ENCODE assay signal across 26 mouse cellular contexts in the genomic region with DNA sequence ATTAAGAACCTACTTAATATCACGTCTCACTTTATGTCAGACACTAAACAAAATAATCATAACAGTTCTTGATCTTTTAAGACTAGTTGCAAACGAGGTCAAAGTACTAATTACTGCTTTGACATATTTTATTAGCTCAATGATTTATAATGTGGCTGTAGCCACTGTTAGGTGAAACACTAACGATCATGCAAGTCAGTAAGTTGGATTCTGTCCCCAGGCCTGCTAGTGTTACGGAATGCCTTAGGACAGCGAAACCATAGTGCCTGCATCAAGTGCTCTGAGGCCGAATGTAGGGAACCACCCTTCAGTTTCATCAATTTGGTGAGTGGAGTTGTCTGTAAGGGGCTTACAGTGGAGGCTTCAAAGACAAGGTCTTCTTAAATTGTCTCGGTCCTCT.
DNase-seq lines count a peak whose midpoint lies in the region; ATAC-seq lines count a peak whose summit lies in the region.
"Had no signal": no experiment of that assay in that cellular context is flagged by ENCODE, and none has a peak within 500 bp of the region (broad histone marks: within the 10 kb centered on the region; RNA-seq: fewer than 3 reads in every experiment).

No protein-coding gene starts in this region.

- H3K36me3 ChIP-seq in kidney, embryonic 16.5 days (ENCODE audit: insufficient read depth, low read length), result no peaks in the 10 kb centered on the region
- no peaks in the 10 kb centered on the region for H3K36me3 ChIP-seq in neural tube, embryonic 15.5 days
- H3K36me3 ChIP-seq in intestine, embryonic 16.5 days (ENCODE audit: control insufficient read depth, insufficient read depth, low read length), result no peaks in the 10 kb centered on the region
- H3K36me3 ChIP-seq: embryonic facial prominence, embryonic 10.5 days; embryonic facial prominence, embryonic 13.5 days; forebrain, embryonic 12.5 days; forebrain, embryonic 15.5 days; G1E; hindbrain, embryonic 12.5 days; hindbrain, embryonic 15.5 days had no signal

- no peaks in the 10 kb centered on the region for H3K27me3 ChIP-seq in kidney, embryonic 16.5 days (ENCODE audit: insufficient read depth, low read length)
- H3K27me3 ChIP-seq in neural tube, embryonic 15.5 days (replicated peaks), result no peaks in the 10 kb centered on the region
- H3K27me3 ChIP-seq in intestine, embryonic 16.5 days (replicated peaks; ENCODE audit: control insufficient read depth, insufficient read depth, low read length), result no peaks in the 10 kb centered on the region
- H3K27me3 ChIP-seq: embryonic facial prominence, embryonic 13.5 days; forebrain, embryonic 15.5 days; hindbrain, embryonic 12.5 days; hindbrain, embryonic 15.5 days; Patski had no signal

- no peak overlapping the region for H3K27ac ChIP-seq in kidney, embryonic 16.5 days (ENCODE audit: low read length)
- no peak overlapping the region for H3K27ac ChIP-seq in neural tube, embryonic 15.5 days (replicated peaks)
- no peak overlapping the region for H3K27ac ChIP-seq in intestine, embryonic 16.5 days (ENCODE audit: low read length)
- H3K27ac ChIP-seq: embryonic facial prominence, embryonic 10.5 days; embryonic facial prominence, embryonic 13.5 days; forebrain, embryonic 12.5 days; forebrain, embryonic 15.5 days; hindbrain, embryonic 12.5 days; hindbrain, embryonic 15.5 days had no signal

- 0 out of 2 replicates have a peak, but pooled peaks cover 4% of the 10 kb centered on the region for H3K4me1 ChIP-seq in kidney, embryonic 16.5 days (ENCODE audit: insufficient read depth, low read length)
- H3K4me1 ChIP-seq in neural tube, embryonic 15.5 days, result no peaks in the 10 kb centered on the region
- no peaks in the 10 kb centered on the region for H3K4me1 ChIP-seq in intestine, embryonic 16.5 days (ENCODE audit: control insufficient read depth, insufficient read depth, low read length)
- H3K4me1 ChIP-seq: embryonic facial prominence, embryonic 13.5 days; forebrain, embryonic 12.5 days; forebrain, embryonic 15.5 days; hindbrain, embryonic 12.5 days; hindbrain, embryonic 15.5 days had no signal

- H3K9ac ChIP-seq in kidney, embryonic 16.5 days (replicated peaks; ENCODE audit: low read length), result no peak overlapping the region
- H3K9ac ChIP-seq in neural tube, embryonic 15.5 days (replicated peaks), result no peak overlapping the region
- no peak overlapping the region for H3K9ac ChIP-seq in intestine, embryonic 16.5 days (ENCODE audit: low read depth, low read length)
- H3K9ac ChIP-seq: embryonic facial prominence, embryonic 13.5 days; forebrain, embryonic 12.5 days; forebrain, embryonic 15.5 days; hindbrain, embryonic 12.5 days; hindbrain, embryonic 15.5 days had no signal

- 37% methylated on average over 7 of the region's 7 CpGs for WGBS in kidney, embryonic 16.5 days
- 67% methylated on average over 7 of the region's 7 CpGs for WGBS in neural tube, embryonic 15.5 days
- WGBS in intestine, embryonic 16.5 days, result 48% methylated on average over 7 of the region's 7 CpGs

- H3K4me2 ChIP-seq in kidney, embryonic 16.5 days (replicated peaks; ENCODE audit: low read depth, low read length), result no peak overlapping the region
- no peak overlapping the region for H3K4me2 ChIP-seq in neural tube, embryonic 15.5 days
- H3K4me2 ChIP-seq in intestine, embryonic 16.5 days (ENCODE audit: low read depth, low read length), result no peak overlapping the region
- H3K4me2 ChIP-seq: embryonic facial prominence, embryonic 13.5 days; forebrain, embryonic 12.5 days; forebrain, embryonic 15.5 days; heart, embryonic 11.5 days; hindbrain, embryonic 12.5 days; hindbrain, embryonic 15.5 days had no signal

- no peak for DNase-seq in kidney, postnatal 25 days
- DNase-seq in neural tube, embryonic 10.5 days (ENCODE audit: extremely low spot score, low spot score), result peak; percentile 6
- no peak for DNase-seq in layer of hippocampus, postnatal 25 days (ENCODE audit: extremely low spot score in 1 of 2, low spot score in 1 of 2)
- DNase-seq: adrenal gland, adult 2 months; adrenal gland, postnatal 14 days; cerebellum, adult 11 months; cerebellum, adult 2 months; cerebellum, adult 9-11 months; cerebellum, postnatal 25 days; embryo, embryonic 11 days; gastrocnemius, postnatal 10 days; heart, adult 11 months had no signal

- H3K9me3 ChIP-seq in kidney, embryonic 16.5 days (ENCODE audit: low read length), result no peaks in the 10 kb centered on the region
- H3K9me3 ChIP-seq in neural tube, embryonic 15.5 days (replicated peaks), result no peaks in the 10 kb centered on the region
- no peaks in the 10 kb centered on the region for H3K9me3 ChIP-seq in intestine, embryonic 16.5 days (ENCODE audit: control insufficient read depth, low read length)
- H3K9me3 ChIP-seq: embryonic facial prominence, embryonic 10.5 days; embryonic facial prominence, embryonic 13.5 days; forebrain, embryonic 12.5 days; forebrain, embryonic 15.5 days; hindbrain, embryonic 12.5 days; hindbrain, embryonic 15.5 days had no signal

- H3K4me3 ChIP-seq in kidney, embryonic 16.5 days (ENCODE audit: low read length), result no peak overlapping the region
- no peak overlapping the region for H3K4me3 ChIP-seq in neural tube, embryonic 15.5 days (replicated peaks)
- no peak overlapping the region for H3K4me3 ChIP-seq in intestine, embryonic 16.5 days (ENCODE audit: low read length)
- H3K4me3 ChIP-seq: embryonic facial prominence, embryonic 10.5 days; embryonic facial prominence, embryonic 13.5 days; erythroblast, embryonic 14.5 days; forebrain, embryonic 12.5 days; forebrain, embryonic 15.5 days; hindbrain, embryonic 12.5 days; hindbrain, embryonic 15.5 days had no signal

- 0 out of 2 replicates have a peak, but pooled peaks have one; percentile 11 for ATAC-seq in kidney, embryonic 16.5 days (ENCODE audit: low FRiP score, low TSS enrichment)
- ATAC-seq in neural tube, embryonic 15.5 days (ENCODE audit: low FRiP score), result no peak
- ATAC-seq in intestine, embryonic 16.5 days, result peak; percentile 75; the same call in 1 of the 2 replicates
- no peak for ATAC-seq in megakaryocyte, adult 5-6 weeks (ENCODE audit: poor library complexity, severe bottlenecking)
- ATAC-seq: forebrain, embryonic 15.5 days; Patski had no signal

Comparison
In these comparisons a context has a peak if more than half of its experiments do, and no peak if none do; other contexts are left out.
1. ATAC-seq: peak in kidney, embryonic 16.5 days (single experiment) and intestine, embryonic 16.5 days (single experiment); none in neural tube, embryonic 15.5 days (single experiment) and megakaryocyte, adult 5-6 weeks (single experiment).